Mouse (Mus musculus) urinary bladder, postnatal 36 days (tissue): Measurements from ENCODE around the gene Cntnap2.

ENCODE experiments used
- DNase-seq, 2 experiments: peaks; one replicate each; pipeline ENCODE4 v3.0.0; 2022; ENCODE audit warnings: low spot score in 2 of 2, mixed read lengths in 1 of 2

Cntnap2 gene

GRCm38 (mm10) chr6:47350100-47350690 lies 2291.0 kb downstream of the Cntnap2 start:
- DNase-seq, result no peak
